Mouse (Mus musculus): Measurements from ENCODE around the gene Cntd1. TPM values are rescaled to one million over a fixed set of nuclear protein-coding genes. Genes with fewer than 3 reads are reported as not detected.

Gene Cntd1
- polyA plus RNA-seq, 1 experiment from 2014 or later = 1.3 TPM

- H3K9me3 ChIP-seq (ENCODE audit: control insufficient read depth, low read length) = no peaks in the 10 kb centered on the region
- no peak overlapping the region for H3K27ac ChIP-seq (ENCODE audit: low read depth, low read length)
- no peak overlapping the region for H3K9ac ChIP-seq (ENCODE audit: low read depth, low read length)
- no peak overlapping the region for H3K4me3 ChIP-seq (ENCODE audit: low read depth, low read length)
- 39% methylated on average over 14 of the region's 14 CpGs for WGBS
- H3K36me3 ChIP-seq (ENCODE audit: control insufficient read depth, insufficient read depth, low read length) = no peaks in the 10 kb centered on the region
- H3K4me2 ChIP-seq (replicated peaks; ENCODE audit: low read depth, low read length) = no peak overlapping the region
- H3K27me3 ChIP-seq (ENCODE audit: control insufficient read depth, insufficient read depth, low read length) = peaks cover 14% of the 10 kb centered on the region
- no peaks in the 10 kb centered on the region; the same call in none of the 2 replicates for H3K4me1 ChIP-seq (replicated peaks; ENCODE audit: control insufficient read depth, insufficient read depth, low read length)
- peak; percentile 80 for DNase-seq (ENCODE audit: low spot score)
- ATAC-seq (ENCODE audit: low FRiP score) = no peak
Observed at GRCm38 (mm10) chr11:101248258-101248994, 30.4 kb upstream of the Cntd1 start.

- no peak overlapping the region for H3K4me2 ChIP-seq (replicated peaks; ENCODE audit: low read depth, low read length)
- H3K36me3 ChIP-seq (ENCODE audit: control insufficient read depth, insufficient read depth, low read length) = no peaks in the 10 kb centered on the region
- no peak overlapping the region for H3K4me3 ChIP-seq (ENCODE audit: low read depth, low read length)
- H3K4me1 ChIP-seq (replicated peaks; ENCODE audit: control insufficient read depth, insufficient read depth, low read length) = peaks cover 3% of the 10 kb centered on the region
- H3K9ac ChIP-seq (ENCODE audit: low read depth, low read length) = no peak overlapping the region
- H3K27me3 ChIP-seq (ENCODE audit: control insufficient read depth, insufficient read depth, low read length) = peaks cover 14% of the 10 kb centered on the region
- H3K9me3 ChIP-seq (ENCODE audit: control insufficient read depth, low read length) = no peaks in the 10 kb centered on the region
- ATAC-seq (ENCODE audit: low FRiP score) = no peak
- no peak overlapping the region for H3K27ac ChIP-seq (ENCODE audit: low read depth, low read length)
- WGBS = 66% methylated on average over 2 of the region's 2 CpGs
- no peak for DNase-seq (ENCODE audit: low spot score)
Observed at GRCm38 (mm10) chr11:101251031-101251430, 27.8 kb upstream of the Cntd1 start.

GRCm38 (mm10) chr11:101252941-101253340 is 25.9 kb upstream of the Cntd1 start:
- peak overlapping the region; percentile 87 for H3K27ac ChIP-seq (ENCODE audit: low read depth, low read length)
- DNase-seq (ENCODE audit: low spot score) = peak; percentile 47
- H3K4me3 ChIP-seq (ENCODE audit: low read depth, low read length) = peak overlapping the region; percentile 78
- 13% methylated on average over 7 of the region's 7 CpGs for WGBS
- H3K27me3 ChIP-seq (ENCODE audit: control insufficient read depth, insufficient read depth, low read length) = peaks cover under 1% of the 10 kb centered on the region
- H3K4me1 ChIP-seq (replicated peaks; ENCODE audit: control insufficient read depth, insufficient read depth, low read length) = peaks cover 3% of the 10 kb centered on the region; the same call in 1 of the 2 replicates
- ATAC-seq (ENCODE audit: low FRiP score) = no peak
- H3K4me2 ChIP-seq (replicated peaks; ENCODE audit: low read depth, low read length) = peak overlapping the region; percentile 86
- peak overlapping the region; percentile 93 for H3K9ac ChIP-seq (ENCODE audit: low read depth, low read length)
- H3K9me3 ChIP-seq (ENCODE audit: control insufficient read depth, low read length) = no peaks in the 10 kb centered on the region
- no peaks in the 10 kb centered on the region for H3K36me3 ChIP-seq (ENCODE audit: control insufficient read depth, insufficient read depth, low read length)

- Histone ChIP-seq H3K4me2 (replicated peaks; ENCODE audit: low read depth, low read length) (peak within 1 kb of the TSS; percentile 86), H3K27me3 (ENCODE audit: control insufficient read depth, insufficient read depth, low read length) (no peaks in the 10 kb centered on the region), H3K27ac (ENCODE audit: low read depth, low read length) (peak within 1 kb of the TSS; percentile 87), H3K4me1 (replicated peaks; ENCODE audit: control insufficient read depth, insufficient read depth, low read length) (peaks cover 4% of the 10 kb centered on the region; the same call in 1 of the 2 replicates), H3K9me3 (ENCODE audit: control insufficient read depth, low read length) (no peaks in the 10 kb centered on the region), H3K4me3 (ENCODE audit: low read depth, low read length) (peak within 1 kb of the TSS; percentile 78), H3K36me3 (ENCODE audit: control insufficient read depth, insufficient read depth, low read length) (no peaks in the 10 kb centered on the region), H3K9ac (ENCODE audit: low read depth, low read length) (peak within 1 kb of the TSS; percentile 93)
- under 1% methylated on average over 40 of the region's 40 CpGs for WGBS
- ATAC-seq (ENCODE audit: low FRiP score) (0 out of 2 replicates have a peak, but pooled peaks have one; percentile 45), DNase-seq (ENCODE audit: low spot score) (peak; percentile 91)
Observed at GRCm38 (mm10) chr11:101253613-101254389, 25.0 kb upstream of the Cntd1 start, which contains the start of gene Vps25. Gene Vps25 (plus strand): TSS chr11:101253707.

- H3K4me1 ChIP-seq (replicated peaks; ENCODE audit: control insufficient read depth, insufficient read depth, low read length) = peaks cover 14% of the 10 kb centered on the region
- H3K9ac ChIP-seq (ENCODE audit: low read depth, low read length) = no peak overlapping the region
- 93% methylated on average over 13 of the region's 13 CpGs for WGBS
- H3K27ac ChIP-seq (ENCODE audit: low read depth, low read length) = no peak overlapping the region
- no peak for ATAC-seq (ENCODE audit: low FRiP score)
- no peaks in the 10 kb centered on the region for H3K9me3 ChIP-seq (ENCODE audit: control insufficient read depth, low read length)
- no peak overlapping the region for H3K4me2 ChIP-seq (replicated peaks; ENCODE audit: low read depth, low read length)
- H3K36me3 ChIP-seq (ENCODE audit: control insufficient read depth, insufficient read depth, low read length) = no peaks in the 10 kb centered on the region
- H3K27me3 ChIP-seq (ENCODE audit: control insufficient read depth, insufficient read depth, low read length) = 0 out of 2 replicates have a peak, but pooled peaks cover 2% of the 10 kb centered on the region
- no peak for DNase-seq (ENCODE audit: low spot score)
- no peak overlapping the region for H3K4me3 ChIP-seq (ENCODE audit: low read depth, low read length)
Observed at GRCm38 (mm10) chr11:101255826-101256775, 22.7 kb upstream of the Cntd1 start.

GRCm38 (mm10) chr11:101259261-101259712 is 19.5 kb upstream of the Cntd1 start:
- whole genome bisulfite sequencing = 54% methylated on average over 6 of the region's 6 CpGs
- H3K9ac ChIP-seq (ENCODE audit: low read depth, low read length) = 0 out of 2 replicates have a peak overlapping the region, but pooled peaks have one; percentile 53

GRCm38 (mm10) chr11:101259948-101260825 is 18.6 kb upstream of the Cntd1 start, which contains the start of gene Wnk4:
Gene Wnk4 (plus strand): TSS chr11:101260567.
- Histone ChIP-seq H3K27ac (ENCODE audit: low read depth, low read length) (peak within 1 kb of the TSS; percentile 61), H3K9ac (ENCODE audit: low read depth, low read length) (peak within 1 kb of the TSS; percentile 53), H3K36me3 (ENCODE audit: control insufficient read depth, insufficient read depth, low read length) (no peaks in the 10 kb centered on the region), H3K4me2 (replicated peaks; ENCODE audit: low read depth, low read length) (peak within 1 kb of the TSS; percentile 77), H3K27me3 (ENCODE audit: control insufficient read depth, insufficient read depth, low read length) (peaks cover 37% of the 10 kb centered on the region), H3K4me3 (ENCODE audit: low read depth, low read length) (peak within 1 kb of the TSS; percentile 37), H3K4me1 (replicated peaks; ENCODE audit: control insufficient read depth, insufficient read depth, low read length) (peaks cover 18% of the 10 kb centered on the region), H3K9me3 (ENCODE audit: control insufficient read depth, low read length) (no peaks in the 10 kb centered on the region)
- peak; percentile 67 for DNase-seq (ENCODE audit: low spot score)
- ATAC-seq (ENCODE audit: low FRiP score) = peak; percentile 67
- WGBS = under 1% methylated on average over 29 of the region's 43 CpGs

More at GRCm38 (mm10) chr11:101259261-101259712, 19.5 kb upstream of the Cntd1 start:
- Histone ChIP-seq H3K4me3 (ENCODE audit: low read depth, low read length) (no peak overlapping the region), H3K27me3 (ENCODE audit: control insufficient read depth, insufficient read depth, low read length) (peaks cover 31% of the 10 kb centered on the region), H3K9me3 (ENCODE audit: control insufficient read depth, low read length) (no peaks in the 10 kb centered on the region), H3K36me3 (ENCODE audit: control insufficient read depth, insufficient read depth, low read length) (no peaks in the 10 kb centered on the region), H3K4me2 (replicated peaks; ENCODE audit: low read depth, low read length) (peak overlapping the region; percentile 77), H3K4me1 (replicated peaks; ENCODE audit: control insufficient read depth, insufficient read depth, low read length) (peaks cover 18% of the 10 kb centered on the region), H3K27ac (ENCODE audit: low read depth, low read length) (peak overlapping the region; percentile 61; the same call in 1 of the 2 replicates)
- no peak for ATAC-seq (ENCODE audit: low FRiP score)
- no peak for DNase-seq (ENCODE audit: low spot score)
